Mouse (Mus musculus): ENCODE results near the gene Mllt6.

- 0 out of 2 replicates have a peak, but pooled peaks have one; percentile 16 for TF ChIP-seq CTCF (IDR thresholded peaks at IDR 0.05; ENCODE audit: borderline replicate concordance, insufficient read depth, low read depth, low read length)
- TF ChIP-seq POLR2A (IDR thresholded peaks at IDR 0.05; ENCODE audit: borderline replicate concordance, insufficient read depth, low read length) = no peak
Observed at GRCm38 (mm10) chr11:97714356-97714755, 51.1 kb downstream of the Mllt6 start.

All from cerebellum, adult 2 months (tissue).